Mouse (Mus musculus): ENCODE results near the gene Tmem79. TPM values are rescaled to one million over a fixed set of nuclear protein-coding genes. Genes with fewer than 3 reads are reported as not detected.

Gene Tmem79
- polyA plus RNA-seq, 1 experiment: 31.8 TPM

GRCm38 (mm10) chr3:88350732-88351131 lies 14.8 kb upstream of the Tmem79 start:
- TF ChIP-seq CTCF (IDR thresholded peaks at IDR 0.05; ENCODE audit: insufficient read depth, low read length): no peak
- TF ChIP-seq POLR2A (IDR thresholded peaks at IDR 0.05; ENCODE audit: borderline replicate concordance, extremely low read depth, low read depth, low read length): no peak
- H3K4me3 ChIP-seq (replicated peaks; ENCODE audit: extremely low read depth, low read depth, low read length): no peak overlapping the region
- WGBS: 87% methylated on average over 13 of the region's 13 CpGs
- H3K4me1 ChIP-seq (ENCODE audit: control insufficient read depth, insufficient read depth, low read length): no peaks in the 10 kb centered on the region
- no peak for DNase-seq

GRCm38 (mm10) chr3:88339006-88339405 lies 3.1 kb upstream of the Tmem79 start:
- peaks cover 7% of the 10 kb centered on the region for H3K4me1 ChIP-seq (ENCODE audit: control insufficient read depth, insufficient read depth, low read length)
- no peak overlapping the region for H3K4me3 ChIP-seq (replicated peaks; ENCODE audit: extremely low read depth, low read depth, low read length)
- TF ChIP-seq POLR2A (IDR thresholded peaks at IDR 0.05; ENCODE audit: borderline replicate concordance, extremely low read depth, low read depth, low read length) (no peak), CTCF (IDR thresholded peaks at IDR 0.05; ENCODE audit: insufficient read depth, low read length) (no peak)
- DNase-seq: no peak
- 51% methylated on average over 3 of the region's 3 CpGs for WGBS

- H3K4me3 ChIP-seq (replicated peaks; ENCODE audit: extremely low read depth, low read depth, low read length): no peak overlapping the region
- peaks cover 7% of the 10 kb centered on the region for H3K4me1 ChIP-seq (ENCODE audit: control insufficient read depth, insufficient read depth, low read length)
- TF ChIP-seq POLR2A (IDR thresholded peaks at IDR 0.05; ENCODE audit: borderline replicate concordance, extremely low read depth, low read depth, low read length) (no peak), CTCF (IDR thresholded peaks at IDR 0.05; ENCODE audit: insufficient read depth, low read length) (no peak)
- DNase-seq: no peak
- 80% methylated on average over 7 of the region's 7 CpGs for WGBS
Measured at GRCm38 (mm10) chr3:88338316-88338715, 2.4 kb upstream of the Tmem79 start.

- no peak overlapping the region for H3K4me3 ChIP-seq (replicated peaks; ENCODE audit: extremely low read depth, low read depth, low read length)
- 47% methylated on average over 11 of the region's 11 CpGs for WGBS
- TF ChIP-seq POLR2A (IDR thresholded peaks at IDR 0.05; ENCODE audit: borderline replicate concordance, extremely low read depth, low read depth, low read length): no peak
- TF ChIP-seq CTCF (IDR thresholded peaks at IDR 0.05; ENCODE audit: insufficient read depth, low read length): no peak
- no peak for DNase-seq
- peaks cover 7% of the 10 kb centered on the region for H3K4me1 ChIP-seq (ENCODE audit: control insufficient read depth, insufficient read depth, low read length)
Measured at GRCm38 (mm10) chr3:88337367-88338020, 1.5 kb upstream of the Tmem79 start.

GRCm38 (mm10) chr3:88335436-88336053 lies 403 bp downstream of the Tmem79 start:
- H3K4me1 ChIP-seq (ENCODE audit: control insufficient read depth, insufficient read depth, low read length): peaks cover 7% of the 10 kb centered on the region
- under 1% methylated on average over 27 of the region's 27 CpGs for WGBS
- DNase-seq: no peak
- peak overlapping the region; percentile 99 for H3K4me3 ChIP-seq (replicated peaks; ENCODE audit: extremely low read depth, low read depth, low read length)
- no peak for TF ChIP-seq POLR2A (IDR thresholded peaks at IDR 0.05; ENCODE audit: borderline replicate concordance, extremely low read depth, low read depth, low read length)
- TF ChIP-seq CTCF (IDR thresholded peaks at IDR 0.05; ENCODE audit: insufficient read depth, low read length): no peak

- TF ChIP-seq POLR2A (IDR thresholded peaks at IDR 0.05; ENCODE audit: borderline replicate concordance, extremely low read depth, low read depth, low read length) (no peak), CTCF (IDR thresholded peaks at IDR 0.05; ENCODE audit: insufficient read depth, low read length) (no peak)
- no peak for DNase-seq
- 31% methylated on average over 3 of the region's 3 CpGs for WGBS
- H3K4me1 ChIP-seq (ENCODE audit: control insufficient read depth, insufficient read depth, low read length): peaks cover 7% of the 10 kb centered on the region
- H3K4me3 ChIP-seq (replicated peaks; ENCODE audit: extremely low read depth, low read depth, low read length): no peak overlapping the region
Measured at GRCm38 (mm10) chr3:88334902-88335435, 979 bp downstream of the Tmem79 start.

- 53% methylated on average over 12 of the region's 12 CpGs for WGBS
- DNase-seq: peak; percentile 40
- peak; percentile 41; the same call in 1 of the 2 replicates for TF ChIP-seq POLR2A (IDR thresholded peaks at IDR 0.05; ENCODE audit: borderline replicate concordance, extremely low read depth, low read depth, low read length)
- no peak for TF ChIP-seq CTCF (IDR thresholded peaks at IDR 0.05; ENCODE audit: insufficient read depth, low read length)
- peaks cover 7% of the 10 kb centered on the region for H3K4me1 ChIP-seq (ENCODE audit: control insufficient read depth, insufficient read depth, low read length)
- H3K4me3 ChIP-seq (replicated peaks; ENCODE audit: extremely low read depth, low read depth, low read length): peak overlapping the region; percentile 15
Measured at GRCm38 (mm10) chr3:88334029-88334658, 1.8 kb downstream of the Tmem79 start.

- no peaks in the 10 kb centered on the region for H3K4me1 ChIP-seq (ENCODE audit: control insufficient read depth, insufficient read depth, low read length)
- H3K4me3 ChIP-seq (replicated peaks; ENCODE audit: extremely low read depth, low read depth, low read length): no peak overlapping the region
- peak; percentile 26 for DNase-seq
- WGBS: 16% methylated on average over 2 of the region's 2 CpGs
- TF ChIP-seq CTCF (IDR thresholded peaks at IDR 0.05; ENCODE audit: insufficient read depth, low read length) (peak; percentile 80), POLR2A (IDR thresholded peaks at IDR 0.05; ENCODE audit: borderline replicate concordance, extremely low read depth, low read depth, low read length) (no peak)
Measured at GRCm38 (mm10) chr3:88331282-88331681, 4.7 kb downstream of the Tmem79 start.

GRCm38 (mm10) chr3:88328956-88329355 lies 7.0 kb downstream of the Tmem79 start:
- TF ChIP-seq POLR2A (IDR thresholded peaks at IDR 0.05; ENCODE audit: borderline replicate concordance, extremely low read depth, low read depth, low read length) (no peak), CTCF (IDR thresholded peaks at IDR 0.05; ENCODE audit: insufficient read depth, low read length) (no peak)
- no peak for DNase-seq
- peaks cover 9% of the 10 kb centered on the region for H3K4me1 ChIP-seq (ENCODE audit: control insufficient read depth, insufficient read depth, low read length)
- 69% methylated on average over 5 of the region's 5 CpGs for WGBS
- H3K4me3 ChIP-seq (replicated peaks; ENCODE audit: extremely low read depth, low read depth, low read length): no peak overlapping the region
